Mouse (Mus musculus) thymus, postnatal 14 days (tissue): ENCODE data around the gene Rbm43.

Experiments used
- DNase-seq: peaks from one replicate; pipeline ENCODE4 v3.0.0; 2021

Gene Rbm43

DNA sequence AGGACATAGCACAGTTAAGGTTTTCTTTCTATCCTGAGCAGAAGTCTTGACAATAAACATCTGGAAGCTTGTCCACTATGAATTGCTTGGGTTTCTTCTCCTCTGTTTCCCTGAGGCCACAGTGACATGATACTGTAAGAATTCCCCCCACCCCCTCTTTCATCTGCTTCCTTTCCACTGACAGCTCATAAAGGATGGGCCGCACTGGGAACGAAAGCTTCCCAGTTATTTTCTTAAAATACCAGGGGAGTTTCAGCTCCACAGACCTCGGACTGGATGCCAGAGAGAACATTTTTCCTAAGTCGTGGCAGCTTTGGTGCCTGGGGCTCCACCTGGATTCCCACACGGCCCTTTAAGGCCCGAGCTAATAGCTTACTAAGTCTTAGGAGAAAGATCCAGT, 22.2 kb downstream of the Rbm43 start:
- no peak for DNase-seq

DNA sequence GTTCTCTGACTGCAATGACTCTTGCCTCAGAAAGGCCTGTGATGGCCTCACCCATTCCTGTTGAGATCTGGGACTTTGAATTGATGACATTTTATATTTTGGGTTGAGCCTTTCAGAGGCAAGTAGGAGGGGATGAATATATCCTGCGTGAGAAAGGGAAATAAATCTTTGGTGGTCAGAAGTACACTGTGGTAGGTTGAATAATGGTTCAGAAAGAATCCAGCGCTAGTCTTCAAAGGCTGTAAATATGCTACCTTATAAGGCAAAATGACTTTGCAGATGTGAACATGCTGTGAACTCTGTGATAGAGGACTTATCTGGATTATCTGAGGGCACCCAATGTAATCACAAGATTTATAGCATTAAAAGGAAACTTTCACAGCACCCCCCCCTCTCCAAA, 23.1 kb downstream of the Rbm43 start:
- no peak for DNase-seq

DNA sequence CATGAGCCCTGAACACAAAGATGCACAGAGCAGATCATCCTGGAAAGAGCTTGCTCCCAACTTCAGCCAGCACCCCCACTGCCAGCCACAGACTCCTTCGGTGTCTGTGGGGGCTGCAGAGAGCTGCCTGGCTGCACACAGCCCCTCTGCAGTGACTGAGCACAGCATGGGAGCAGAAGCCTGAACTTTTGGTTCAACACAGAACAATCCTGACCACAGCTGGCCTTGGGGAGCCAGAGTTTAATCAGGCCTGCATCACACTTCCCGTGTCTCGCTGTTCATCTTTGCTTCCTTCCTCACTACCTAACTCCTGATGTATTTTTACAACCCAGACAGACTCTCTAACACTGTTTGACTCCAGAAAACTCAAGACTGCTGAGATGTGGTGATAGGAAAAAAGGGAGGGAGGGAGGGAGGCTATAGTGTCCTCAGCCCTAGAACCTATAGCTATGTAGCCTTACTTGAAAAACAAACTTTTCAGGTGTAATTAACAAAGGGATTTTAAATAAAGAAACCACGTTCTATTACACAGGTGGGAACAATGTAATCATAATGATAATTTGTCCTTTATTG, 27.3 kb downstream of the Rbm43 start:
- DNase-seq, result no peak

DNA sequence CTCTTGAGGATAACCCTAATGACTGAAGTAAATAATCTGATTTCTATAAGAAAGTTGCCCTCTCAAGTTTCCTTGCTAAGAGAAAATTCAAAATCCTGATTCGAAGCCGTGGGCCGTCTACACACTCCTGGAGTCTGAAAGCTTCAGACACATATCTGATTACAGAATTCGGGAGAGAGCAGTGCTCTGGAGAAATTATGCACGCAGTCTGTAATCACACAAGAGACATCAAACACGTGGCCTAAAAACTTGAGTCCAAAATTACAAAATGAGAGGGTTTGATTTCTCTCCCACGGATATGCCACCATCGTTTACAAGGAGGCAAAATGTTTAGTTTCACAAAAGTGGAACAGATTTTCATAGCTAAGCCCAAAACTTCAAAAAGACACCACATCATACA, 29.3 kb downstream of the Rbm43 start:
- DNase-seq, result no peak

DNA sequence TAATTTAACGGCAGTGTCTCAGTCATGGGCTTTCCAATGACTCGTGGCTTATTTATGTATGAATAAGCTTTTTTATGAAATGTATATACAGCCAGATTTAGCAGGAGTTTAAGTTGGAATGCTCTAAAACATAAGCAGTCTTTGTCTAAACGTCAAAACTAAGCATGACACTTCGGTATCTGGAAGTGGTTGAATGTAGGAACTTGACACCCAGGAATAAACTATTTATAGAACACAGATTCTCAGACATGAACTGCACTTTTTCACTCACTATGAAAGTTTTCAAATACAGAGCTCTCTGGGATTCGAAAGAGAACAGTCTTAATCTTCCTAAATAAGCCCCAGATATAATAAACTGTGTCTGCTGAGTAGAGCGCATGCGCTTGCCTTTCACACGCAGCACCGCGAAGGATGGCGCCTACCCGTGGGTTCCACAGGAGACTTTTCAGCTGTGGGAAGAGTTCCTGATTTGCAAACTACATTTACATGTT, 42.5 kb downstream of the Rbm43 start:
- DNase-seq, result no peak

DNA sequence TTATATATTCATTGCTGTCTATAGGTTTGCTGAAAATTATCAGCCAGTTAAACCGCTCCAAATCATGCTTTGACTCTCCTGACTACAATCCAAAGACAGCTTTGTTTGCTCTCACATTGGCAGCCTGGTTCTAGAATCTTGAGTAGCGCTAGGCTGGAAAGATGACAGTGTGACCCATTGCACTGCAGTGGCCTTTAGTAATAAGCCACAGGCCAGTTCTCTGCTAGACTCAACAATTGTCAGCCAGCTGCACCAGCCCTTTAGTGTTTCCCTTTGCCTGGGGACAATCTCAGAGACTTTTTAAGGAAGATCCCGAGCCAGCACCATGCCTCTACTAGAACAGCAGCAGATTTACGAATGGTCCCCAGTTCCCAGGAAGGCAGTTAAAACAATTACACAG, 44.0 kb downstream of the Rbm43 start:
- DNase-seq, result no peak

DNA sequence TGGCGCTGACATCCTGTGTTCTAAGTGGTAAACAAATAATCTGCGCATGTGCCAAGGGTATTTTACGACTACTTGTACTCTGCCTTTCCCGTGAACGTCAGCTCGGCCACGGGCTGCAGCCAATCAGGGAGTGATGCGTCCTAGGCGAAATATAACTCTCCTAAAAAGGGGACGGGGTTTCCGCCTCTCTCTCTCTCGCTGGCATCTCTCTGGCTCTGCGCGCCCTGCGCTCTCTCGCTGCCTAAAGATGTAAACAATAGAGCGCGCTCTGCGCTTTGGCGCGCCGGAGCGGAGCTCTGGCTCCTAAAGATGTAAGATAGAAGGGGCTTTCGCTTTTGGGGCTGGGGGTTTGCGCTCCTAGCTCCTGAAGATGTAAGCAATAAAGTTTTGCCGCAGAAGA, 44.8 kb downstream of the Rbm43 start:
- DNase-seq, result peak; percentile 19

DNA sequence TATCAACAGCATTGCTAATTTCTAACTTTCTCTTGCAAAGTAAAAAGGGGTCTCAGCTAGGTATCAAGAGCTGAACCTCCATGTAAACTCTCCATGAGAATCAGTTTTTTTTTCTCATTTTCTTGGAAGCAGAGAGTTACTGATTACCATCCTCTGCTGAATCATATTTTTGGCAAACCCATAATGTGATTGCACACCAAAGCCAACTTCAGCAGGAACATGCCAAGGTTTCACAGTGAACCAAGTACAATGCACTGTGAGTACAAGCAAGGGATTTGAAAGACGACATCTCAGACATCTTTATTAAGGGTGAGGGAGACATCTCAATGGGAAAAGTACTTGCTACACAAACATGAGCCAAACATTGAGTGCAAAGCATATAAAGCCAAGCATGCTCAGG, 54.8 kb downstream of the Rbm43 start:
- DNase-seq, result no peak
